Mouse (Mus musculus): ENCODE measurements around the gene Atxn7l3. TPM values are rescaled to one million over a fixed set of nuclear protein-coding genes. Genes with fewer than 3 reads are reported as not detected.

The Atxn7l3 gene
- polyA plus RNA-seq, 1 experiment from 2014 or later, result 37.5 TPM

DNA sequence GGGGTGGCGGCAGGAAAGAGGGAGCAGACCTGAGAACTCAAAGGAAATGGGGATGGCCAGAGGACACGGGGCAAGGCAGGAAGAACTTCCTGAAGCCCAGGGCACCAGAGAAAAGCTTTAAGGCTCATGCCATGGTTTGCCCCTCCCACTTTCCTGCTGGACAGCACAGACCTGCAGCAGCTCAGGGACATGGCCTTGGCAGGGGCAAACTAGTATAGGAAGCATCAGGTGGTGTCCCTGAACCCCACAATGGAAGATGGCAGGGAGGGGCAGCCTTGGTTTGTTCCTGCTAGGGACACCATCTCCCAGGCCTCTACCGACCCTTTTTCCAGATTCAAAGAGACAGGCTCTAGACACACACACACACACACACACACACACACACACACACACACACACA, 8.9 kb upstream of the Atxn7l3 start:
- Histone ChIP-seq H3K9me3 (ENCODE audit: control insufficient read depth, low read length) (no peaks in the 10 kb centered on the region), H3K36me3 (replicated peaks; ENCODE audit: control insufficient read depth, insufficient read depth) (peaks cover 49% of the 10 kb centered on the region), H3K27ac (no peak overlapping the region), H3K4me3 (replicated peaks; ENCODE audit: low read length) (no peak overlapping the region), H3K27me3 (ENCODE audit: control insufficient read depth, insufficient read depth, low read length) (no peaks in the 10 kb centered on the region), H3K9ac (no peak overlapping the region), H3K4me2 (replicated peaks) (no peak overlapping the region), H3K4me1 (replicated peaks; ENCODE audit: control insufficient read depth, insufficient read depth, low read length) (peaks cover 9% of the 10 kb centered on the region; the same call in 1 of the 2 replicates)
- ATAC-seq (ENCODE audit: low FRiP score) (no peak), DNase-seq (ENCODE audit: low spot score) (no peak)
- WGBS, result 63% methylated on average over 3 of the region's 3 CpGs

DNA sequence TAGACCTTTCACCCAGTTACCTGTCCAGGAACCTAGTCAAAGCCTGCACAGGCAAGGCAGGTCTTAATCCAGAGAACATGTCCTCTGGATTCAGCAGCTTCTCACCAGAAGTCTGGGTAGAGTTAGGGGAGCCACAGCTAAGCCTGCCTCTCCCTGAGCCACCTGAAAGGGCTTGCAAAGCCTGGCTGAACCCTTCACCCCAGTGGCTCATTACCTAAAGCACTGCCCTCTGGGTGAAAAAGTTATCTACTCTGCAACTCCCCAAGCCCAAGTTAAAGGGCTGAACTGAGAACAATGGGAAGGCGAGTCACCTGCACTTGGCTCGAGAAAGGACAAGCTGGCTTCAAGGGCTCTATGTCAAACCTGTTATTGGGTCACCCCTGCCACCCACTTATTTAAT, 7.7 kb upstream of the Atxn7l3 start:
- no peak overlapping the region for H3K27ac ChIP-seq

DNA sequence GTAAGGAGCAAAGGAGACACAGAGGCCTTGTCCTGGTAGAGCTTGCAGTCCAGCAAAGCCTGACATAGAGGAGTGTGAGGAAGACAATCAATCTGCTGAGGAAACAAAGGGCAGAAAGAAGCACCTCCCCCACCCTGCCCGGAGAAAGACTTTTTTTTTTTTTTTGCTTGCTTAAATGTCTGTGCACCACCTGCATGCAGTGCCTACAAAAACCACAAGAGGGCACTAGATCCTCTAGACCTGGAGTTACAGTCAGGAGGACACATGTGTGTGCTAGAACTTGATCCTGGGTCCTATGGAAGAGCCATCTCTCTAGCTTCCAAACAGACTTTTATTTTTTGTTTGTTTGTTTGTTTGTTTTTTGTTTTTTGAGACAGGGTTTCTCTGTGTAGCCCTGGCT, 3.4 kb upstream of the Atxn7l3 start:
- ATAC-seq (ENCODE audit: low FRiP score) (no peak), DNase-seq (ENCODE audit: low spot score) (peak; percentile 76)
- Histone ChIP-seq H3K9ac (no peak overlapping the region), H3K4me3 (replicated peaks; ENCODE audit: low read length) (no peak overlapping the region), H3K4me2 (replicated peaks) (no peak overlapping the region), H3K27ac (no peak overlapping the region), H3K4me1 (replicated peaks; ENCODE audit: control insufficient read depth, insufficient read depth, low read length) (peaks cover 13% of the 10 kb centered on the region), H3K36me3 (replicated peaks; ENCODE audit: control insufficient read depth, insufficient read depth) (no peaks in the 10 kb centered on the region), H3K27me3 (ENCODE audit: control insufficient read depth, insufficient read depth, low read length) (no peaks in the 10 kb centered on the region), H3K9me3 (ENCODE audit: control insufficient read depth, low read length) (no peaks in the 10 kb centered on the region)
- WGBS, result 0% methylated on average over 1 of the region's 1 CpGs

More for the DNA sequence above, 7.7 kb upstream of the Atxn7l3 start:
- 35% methylated on average over 2 of the region's 2 CpGs for WGBS
- H3K27me3 ChIP-seq (ENCODE audit: control insufficient read depth, insufficient read depth, low read length), result no peaks in the 10 kb centered on the region
- no peak overlapping the region for H3K4me3 ChIP-seq (replicated peaks; ENCODE audit: low read length)
- DNase-seq (ENCODE audit: low spot score) (no peak), ATAC-seq (ENCODE audit: low FRiP score) (no peak)
- H3K4me2 ChIP-seq (replicated peaks), result no peak overlapping the region
- peaks cover 2% of the 10 kb centered on the region; the same call in 1 of the 2 replicates for H3K4me1 ChIP-seq (replicated peaks; ENCODE audit: control insufficient read depth, insufficient read depth, low read length)
- no peaks in the 10 kb centered on the region for H3K9me3 ChIP-seq (ENCODE audit: control insufficient read depth, low read length)
- peaks cover 36% of the 10 kb centered on the region for H3K36me3 ChIP-seq (replicated peaks; ENCODE audit: control insufficient read depth, insufficient read depth)
- no peak overlapping the region for H3K9ac ChIP-seq

DNA sequence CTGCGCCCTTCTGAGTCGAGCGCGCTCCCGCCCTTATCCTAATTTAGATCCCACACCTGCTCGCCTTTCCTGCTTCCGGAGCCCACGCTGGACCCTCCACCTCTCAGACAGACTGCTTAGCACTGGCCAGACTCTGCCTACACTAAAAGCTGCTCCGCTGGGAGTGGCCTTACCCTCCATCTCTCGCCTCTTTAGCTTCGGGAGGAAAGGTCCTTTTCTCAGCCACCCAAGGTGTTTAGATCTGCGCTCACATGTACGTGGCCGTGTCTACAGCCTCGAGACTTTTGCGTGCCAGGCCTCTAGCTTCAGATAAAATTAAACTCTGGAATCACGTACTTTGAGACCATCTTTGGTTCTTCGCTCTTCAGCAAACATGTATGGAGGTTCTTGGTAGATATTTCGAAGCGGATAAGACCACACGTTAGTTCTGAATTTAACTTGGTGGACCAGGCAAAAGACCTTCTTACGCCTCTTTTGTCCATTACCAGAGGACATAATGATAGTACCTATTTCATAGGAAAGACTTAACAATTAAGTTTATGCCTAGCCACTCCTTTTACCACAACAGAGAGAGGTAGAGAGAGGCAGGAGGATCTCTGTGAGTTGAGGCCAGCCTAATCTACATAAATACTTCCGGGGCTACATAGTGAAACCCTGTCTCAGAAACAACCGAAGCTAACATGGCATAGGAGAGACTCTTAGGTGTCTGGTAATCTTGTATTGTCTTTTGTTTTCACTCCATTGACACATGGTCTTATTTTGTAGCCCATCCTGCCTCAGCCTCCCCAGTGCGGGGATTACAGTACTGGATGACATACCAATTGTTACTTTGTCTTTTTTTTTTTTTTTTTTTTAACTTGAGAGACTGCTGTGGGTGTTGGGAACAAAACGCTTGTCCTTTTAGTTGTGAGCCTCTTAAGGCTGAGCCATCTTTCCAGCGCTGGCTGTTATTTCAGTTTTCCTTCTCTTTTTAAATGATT, 1.4 kb upstream of the Atxn7l3 start:
- DNase-seq (ENCODE audit: low spot score) (no peak), ATAC-seq (ENCODE audit: low FRiP score) (peak; percentile 17; the same call in 1 of the 2 replicates)
- H3K9ac ChIP-seq, result peak overlapping the region; percentile 72
- H3K4me3 ChIP-seq (replicated peaks; ENCODE audit: low read length), result peak overlapping the region; percentile 79
- H3K27ac ChIP-seq, result peak overlapping the region; percentile 96
- H3K4me2 ChIP-seq (replicated peaks), result peak overlapping the region; percentile 94
- peaks cover 21% of the 10 kb centered on the region for H3K4me1 ChIP-seq (replicated peaks; ENCODE audit: control insufficient read depth, insufficient read depth, low read length)
- no peaks in the 10 kb centered on the region for H3K9me3 ChIP-seq (ENCODE audit: control insufficient read depth, low read length)
- peaks cover 16% of the 10 kb centered on the region for H3K36me3 ChIP-seq (replicated peaks; ENCODE audit: control insufficient read depth, insufficient read depth)
- H3K27me3 ChIP-seq (ENCODE audit: control insufficient read depth, insufficient read depth, low read length), result no peaks in the 10 kb centered on the region
- 28% methylated on average over 27 of the region's 27 CpGs for WGBS

DNA sequence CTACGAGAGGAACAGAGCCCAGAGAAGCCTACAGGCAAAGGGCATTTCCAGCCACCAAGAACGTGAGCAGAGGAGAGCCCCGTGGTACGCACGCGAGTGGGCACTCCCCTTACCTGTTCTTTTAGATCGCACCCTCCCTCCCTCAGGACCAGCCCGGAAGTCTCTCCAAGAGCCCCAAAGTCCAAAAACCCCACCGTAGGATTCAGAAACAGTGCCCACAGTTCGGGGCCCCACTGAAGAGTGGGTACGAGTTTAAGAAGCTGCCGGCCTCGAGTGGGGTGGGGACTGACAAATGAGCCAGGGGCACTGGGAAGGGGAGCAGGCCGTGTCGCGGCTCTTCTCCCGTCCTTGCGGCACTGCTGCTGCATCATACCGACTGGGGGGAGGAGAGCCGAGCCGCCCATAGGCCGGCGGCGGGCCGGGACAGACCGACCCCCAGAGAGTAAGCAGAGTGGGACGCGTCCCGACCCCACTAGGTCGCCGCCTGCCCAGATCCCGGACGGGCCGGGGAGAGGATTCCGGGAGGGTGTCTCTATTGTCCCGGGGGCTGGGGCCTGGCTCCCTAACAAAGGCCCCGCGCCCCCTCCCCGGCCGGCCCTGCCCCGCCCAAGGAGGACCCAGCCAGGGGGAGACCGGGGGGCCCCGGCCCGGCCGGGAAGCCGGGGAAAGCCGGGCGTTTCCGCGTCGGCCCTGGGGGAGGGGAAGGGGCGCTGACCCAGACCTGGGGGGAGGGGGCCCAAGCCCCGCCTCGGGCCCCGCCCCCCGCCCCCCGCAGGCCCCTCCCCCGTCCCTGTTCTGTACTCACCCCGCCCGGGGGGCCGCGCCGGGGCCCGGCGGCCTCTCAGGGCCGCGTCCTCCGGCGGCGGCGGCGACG, 596 bp downstream of the Atxn7l3 start:
- Histone ChIP-seq H3K4me2 (replicated peaks) (peak overlapping the region; percentile 94), H3K4me1 (replicated peaks; ENCODE audit: control insufficient read depth, insufficient read depth, low read length) (peaks cover 21% of the 10 kb centered on the region), H3K9me3 (ENCODE audit: control insufficient read depth, low read length) (no peaks in the 10 kb centered on the region), H3K9ac (peak overlapping the region; percentile 87), H3K36me3 (replicated peaks; ENCODE audit: control insufficient read depth, insufficient read depth) (peaks cover 37% of the 10 kb centered on the region), H3K27me3 (ENCODE audit: control insufficient read depth, insufficient read depth, low read length) (no peaks in the 10 kb centered on the region), H3K4me3 (replicated peaks; ENCODE audit: low read length) (peak overlapping the region; percentile 79), H3K27ac (peak overlapping the region; percentile 96)
- DNase-seq (ENCODE audit: low spot score), result peak; percentile 67
- peak; percentile 10; the same call in 1 of the 2 replicates for ATAC-seq (ENCODE audit: low FRiP score)
- WGBS, result 1% methylated on average over 45 of the region's 73 CpGs

DNA sequence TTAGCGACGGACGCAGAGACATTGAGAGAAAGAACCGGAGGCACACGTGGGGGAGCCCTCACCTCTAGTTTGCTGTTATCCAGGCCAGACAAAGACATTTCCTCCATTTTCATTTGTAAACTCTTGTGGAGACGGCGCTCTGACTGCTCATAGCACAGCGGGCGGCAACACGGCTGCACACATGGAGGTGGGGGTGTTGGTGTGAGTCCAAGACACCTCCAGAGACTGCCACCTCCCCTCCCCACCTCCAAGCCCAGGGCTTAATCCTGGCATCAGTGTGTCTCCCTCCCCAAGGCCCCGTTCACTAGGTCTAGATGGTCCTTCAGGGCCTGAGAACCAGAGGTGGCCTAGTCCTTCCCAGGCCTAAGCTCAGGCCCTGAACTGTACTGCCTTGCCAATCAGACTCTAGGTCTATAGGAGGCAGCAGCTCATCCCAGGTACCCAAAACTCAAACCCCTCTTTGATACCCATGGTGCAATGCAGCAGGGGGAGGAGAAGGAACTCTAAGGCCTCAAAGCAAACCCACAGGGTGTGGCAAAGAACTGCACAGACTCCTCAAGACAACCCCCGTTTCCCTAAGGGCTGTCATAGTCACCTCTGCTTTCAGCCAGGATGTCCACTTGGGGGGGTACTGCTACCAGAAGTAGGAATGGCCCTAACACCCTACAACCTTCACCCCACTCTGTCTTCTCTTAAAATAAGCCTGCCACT, 1.4 kb downstream of the Atxn7l3 start:
- 62% methylated on average over 12 of the region's 12 CpGs for WGBS
- Histone ChIP-seq H3K27me3 (ENCODE audit: control insufficient read depth, insufficient read depth, low read length) (no peaks in the 10 kb centered on the region), H3K36me3 (replicated peaks; ENCODE audit: control insufficient read depth, insufficient read depth) (peaks cover 45% of the 10 kb centered on the region), H3K27ac (peak overlapping the region; percentile 96), H3K4me1 (replicated peaks; ENCODE audit: control insufficient read depth, insufficient read depth, low read length) (peaks cover 21% of the 10 kb centered on the region), H3K4me2 (replicated peaks) (peak overlapping the region; percentile 94), H3K4me3 (replicated peaks; ENCODE audit: low read length) (peak overlapping the region; percentile 79), H3K9me3 (ENCODE audit: control insufficient read depth, low read length) (no peaks in the 10 kb centered on the region), H3K9ac (peak overlapping the region; percentile 87)
- DNase-seq (ENCODE audit: low spot score) (no peak), ATAC-seq (ENCODE audit: low FRiP score) (no peak)

DNA sequence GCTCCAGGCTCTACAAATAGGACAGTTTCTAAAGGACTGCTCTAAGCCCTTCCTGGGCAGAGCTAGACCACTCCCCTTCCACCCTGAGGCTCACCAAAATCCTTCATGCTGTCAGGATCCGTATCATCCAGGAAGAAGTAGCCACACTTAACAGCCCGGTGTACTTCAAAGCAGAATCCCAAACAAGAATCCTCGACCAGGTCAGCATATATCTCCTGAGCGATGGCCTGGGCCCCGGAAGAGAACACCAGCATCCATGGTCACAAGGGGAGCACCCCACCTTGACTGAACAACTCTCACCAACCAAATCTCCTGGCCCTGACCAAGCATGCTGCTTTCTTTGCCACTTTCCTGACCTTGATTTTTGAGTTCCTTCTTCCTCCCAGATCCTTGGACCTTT, 2.0 kb downstream of the Atxn7l3 start:
- Histone ChIP-seq H3K4me3 (replicated peaks; ENCODE audit: low read length) (peak overlapping the region; percentile 79; the same call in 1 of the 2 replicates), H3K4me2 (replicated peaks) (peak overlapping the region; percentile 94), H3K9ac (peak overlapping the region; percentile 87), H3K27ac (peak overlapping the region; percentile 96; the same call in 1 of the 2 replicates), H3K9me3 (ENCODE audit: control insufficient read depth, low read length) (no peaks in the 10 kb centered on the region), H3K36me3 (replicated peaks; ENCODE audit: control insufficient read depth, insufficient read depth) (peaks cover 50% of the 10 kb centered on the region), H3K4me1 (replicated peaks; ENCODE audit: control insufficient read depth, insufficient read depth, low read length) (peaks cover 21% of the 10 kb centered on the region), H3K27me3 (ENCODE audit: control insufficient read depth, insufficient read depth, low read length) (no peaks in the 10 kb centered on the region)
- no peak for ATAC-seq (ENCODE audit: low FRiP score)
- DNase-seq (ENCODE audit: low spot score), result no peak
- WGBS, result 84% methylated on average over 5 of the region's 5 CpGs

DNA sequence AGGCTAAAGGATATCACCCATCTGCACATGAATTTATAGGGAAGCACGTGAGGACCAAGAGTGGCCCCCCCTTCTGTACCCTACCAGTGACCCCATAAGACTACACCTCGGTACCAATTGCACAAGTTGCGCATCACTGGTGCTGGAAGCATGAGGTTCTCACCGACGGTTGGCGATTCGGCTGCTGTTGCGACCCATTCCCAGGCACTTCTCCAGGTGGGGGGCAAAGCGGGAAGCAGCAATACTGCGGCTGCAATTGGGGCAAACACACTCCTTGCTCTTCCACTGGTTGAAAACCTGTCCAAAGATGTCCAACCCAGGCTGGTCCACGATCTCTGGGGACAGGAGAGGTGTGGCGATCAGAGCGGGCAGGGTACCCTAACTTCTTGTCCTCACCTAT, 2.5 kb downstream of the Atxn7l3 start:
- Histone ChIP-seq H3K27ac (no peak overlapping the region), H3K4me1 (replicated peaks; ENCODE audit: control insufficient read depth, insufficient read depth, low read length) (peaks cover 21% of the 10 kb centered on the region), H3K4me3 (replicated peaks; ENCODE audit: low read length) (no peak overlapping the region), H3K9me3 (ENCODE audit: control insufficient read depth, low read length) (no peaks in the 10 kb centered on the region), H3K36me3 (replicated peaks; ENCODE audit: control insufficient read depth, insufficient read depth) (peaks cover 55% of the 10 kb centered on the region), H3K27me3 (ENCODE audit: control insufficient read depth, insufficient read depth, low read length) (no peaks in the 10 kb centered on the region), H3K9ac (peak overlapping the region; percentile 87; the same call in 1 of the 2 replicates), H3K4me2 (replicated peaks) (0 out of 2 replicates have a peak overlapping the region, but pooled peaks have one; percentile 94)
- DNase-seq (ENCODE audit: low spot score) (no peak), ATAC-seq (ENCODE audit: low FRiP score) (no peak)
- 94% methylated on average over 13 of the region's 13 CpGs for WGBS

Data from hindbrain, embryonic 14.5 days (tissue).